Mouse (Mus musculus): ENCODE results near the gene Fgfr2. TPM values are rescaled to one million over a fixed set of nuclear protein-coding genes. Genes with fewer than 3 reads are reported as not detected.

Gene Fgfr2
- polyA plus RNA-seq, 1 experiment: 114 TPM

DNA sequence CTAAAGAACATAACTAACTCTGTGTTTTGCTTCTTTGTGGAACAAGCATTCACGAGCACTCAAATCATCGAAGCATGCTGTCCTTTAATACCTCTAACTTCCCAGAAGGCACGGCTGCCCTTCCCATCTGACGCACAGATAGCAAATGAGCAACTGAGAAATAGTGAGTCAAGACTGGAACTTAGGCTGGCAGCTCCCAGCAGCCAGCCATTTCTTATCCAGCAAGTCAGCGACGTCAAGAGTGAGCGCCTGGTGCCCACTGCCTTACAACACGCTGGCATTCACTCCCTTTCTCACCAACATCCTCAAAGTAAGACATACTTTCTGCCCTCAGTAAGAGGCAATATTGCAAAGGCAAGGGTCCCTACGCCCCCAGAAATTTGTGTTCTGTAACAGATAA is 2883.0 kb downstream of the Fgfr2 start:
- 77% methylated on average over 9 of the region's 9 CpGs for WGBS
- TF ChIP-seq POLR2A (IDR thresholded peaks at IDR 0.05; ENCODE audit: borderline replicate concordance, extremely low read depth, low read depth, low read length): no peak
- no peak for TF ChIP-seq CTCF (IDR thresholded peaks at IDR 0.05; ENCODE audit: insufficient read depth, low read length)
- no peak overlapping the region for H3K4me3 ChIP-seq (replicated peaks; ENCODE audit: extremely low read depth, low read depth, low read length)
- no peak for DNase-seq
- H3K4me1 ChIP-seq (ENCODE audit: control insufficient read depth, insufficient read depth, low read length): peaks cover 4% of the 10 kb centered on the region

- Histone ChIP-seq H3K4me1 (ENCODE audit: control insufficient read depth, insufficient read depth, low read length) (no peaks in the 10 kb centered on the region), H3K4me3 (replicated peaks; ENCODE audit: extremely low read depth, low read depth, low read length) (no peak overlapping the region)
- 64% methylated on average over 5 of the region's 5 CpGs for WGBS
- TF ChIP-seq POLR2A (IDR thresholded peaks at IDR 0.05; ENCODE audit: borderline replicate concordance, extremely low read depth, low read depth, low read length) (no peak), CTCF (IDR thresholded peaks at IDR 0.05; ENCODE audit: insufficient read depth, low read length) (no peak)
- DNase-seq: no peak
These were observed 2885.9 kb downstream of the Fgfr2 start for GRCm38 (mm10) chr7:130237244-130237643.

DNA sequence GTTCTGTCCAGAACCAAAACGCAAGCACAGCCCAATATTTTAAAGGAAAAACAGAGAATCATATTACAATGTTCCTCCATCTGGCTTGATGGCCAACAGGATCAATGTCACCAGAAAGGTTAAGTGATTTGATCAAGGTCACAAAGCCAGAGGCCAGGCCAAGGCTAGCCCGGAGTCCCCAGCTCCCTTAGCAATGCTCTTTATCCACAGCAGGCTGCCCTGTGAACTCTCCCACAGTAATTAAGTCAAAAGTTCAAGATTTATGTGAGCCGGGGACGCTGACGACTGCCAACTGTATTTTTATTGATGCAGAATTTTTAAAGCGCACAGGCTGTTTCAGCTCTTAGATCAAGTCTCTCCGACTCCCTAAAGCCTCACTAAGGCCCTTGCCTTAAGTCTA is 2889.4 kb downstream of the Fgfr2 start:
- no peak for DNase-seq
- 60% methylated on average over 7 of the region's 7 CpGs for WGBS
- TF ChIP-seq CTCF (IDR thresholded peaks at IDR 0.05; ENCODE audit: insufficient read depth, low read length): no peak
- no peak for TF ChIP-seq POLR2A (IDR thresholded peaks at IDR 0.05; ENCODE audit: borderline replicate concordance, extremely low read depth, low read depth, low read length)
- H3K4me1 ChIP-seq (ENCODE audit: control insufficient read depth, insufficient read depth, low read length): no peaks in the 10 kb centered on the region
- no peak overlapping the region for H3K4me3 ChIP-seq (replicated peaks; ENCODE audit: extremely low read depth, low read depth, low read length)

DNA sequence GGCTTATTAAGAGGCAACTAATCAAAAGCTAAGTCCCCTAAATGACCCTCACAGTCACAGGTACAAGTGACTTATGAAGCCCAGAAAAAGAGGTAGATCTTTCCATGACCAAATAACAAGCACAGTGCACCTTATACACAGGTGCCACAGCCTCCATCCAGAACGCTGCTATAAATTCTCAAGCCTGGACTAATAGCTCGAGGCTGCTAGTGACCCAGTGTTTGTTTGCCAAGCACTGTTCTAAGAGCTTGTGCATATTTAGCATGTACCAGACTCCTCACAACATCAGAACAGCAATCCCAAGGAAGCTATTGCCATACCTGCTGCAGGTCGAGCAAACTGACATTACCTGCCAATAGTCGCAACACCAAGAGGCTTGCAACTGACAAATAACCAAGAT is 2893.1 kb downstream of the Fgfr2 start:
- DNase-seq: no peak
- TF ChIP-seq POLR2A (IDR thresholded peaks at IDR 0.05; ENCODE audit: borderline replicate concordance, extremely low read depth, low read depth, low read length) (no peak), CTCF (IDR thresholded peaks at IDR 0.05; ENCODE audit: insufficient read depth, low read length) (no peak)
- Histone ChIP-seq H3K4me3 (replicated peaks; ENCODE audit: extremely low read depth, low read depth, low read length) (no peak overlapping the region), H3K4me1 (ENCODE audit: control insufficient read depth, insufficient read depth, low read length) (no peaks in the 10 kb centered on the region)
- WGBS: 73% methylated on average over 4 of the region's 4 CpGs

GRCm38 (mm10) chr7:130225227-130225626 is 2897.9 kb downstream of the Fgfr2 start:
- no peak for DNase-seq
- no peak for TF ChIP-seq CTCF (IDR thresholded peaks at IDR 0.05; ENCODE audit: insufficient read depth, low read length)
- no peak for TF ChIP-seq POLR2A (IDR thresholded peaks at IDR 0.05; ENCODE audit: borderline replicate concordance, extremely low read depth, low read depth, low read length)
- H3K4me1 ChIP-seq (ENCODE audit: control insufficient read depth, insufficient read depth, low read length): peaks cover 2% of the 10 kb centered on the region
- no peak overlapping the region for H3K4me3 ChIP-seq (replicated peaks; ENCODE audit: extremely low read depth, low read depth, low read length)
- 83% methylated on average over 3 of the region's 3 CpGs for WGBS

- DNase-seq: no peak
- WGBS: 67% methylated on average over 8 of the region's 8 CpGs
- Histone ChIP-seq H3K4me3 (replicated peaks; ENCODE audit: extremely low read depth, low read depth, low read length) (no peak overlapping the region), H3K4me1 (ENCODE audit: control insufficient read depth, insufficient read depth, low read length) (peaks cover 2% of the 10 kb centered on the region)
- TF ChIP-seq POLR2A (IDR thresholded peaks at IDR 0.05; ENCODE audit: borderline replicate concordance, extremely low read depth, low read depth, low read length) (no peak), CTCF (IDR thresholded peaks at IDR 0.05; ENCODE audit: insufficient read depth, low read length) (no peak)
These were observed 2900.4 kb downstream of the Fgfr2 start for GRCm38 (mm10) chr7:130222633-130223354.

GRCm38 (mm10) chr7:130221661-130222387 is 2901.3 kb downstream of the Fgfr2 start:
- WGBS: 69% methylated on average over 17 of the region's 17 CpGs
- no peak for TF ChIP-seq CTCF (IDR thresholded peaks at IDR 0.05; ENCODE audit: insufficient read depth, low read length)
- TF ChIP-seq POLR2A (IDR thresholded peaks at IDR 0.05; ENCODE audit: borderline replicate concordance, extremely low read depth, low read depth, low read length): no peak
- Histone ChIP-seq H3K4me3 (replicated peaks; ENCODE audit: extremely low read depth, low read depth, low read length) (no peak overlapping the region), H3K4me1 (ENCODE audit: control insufficient read depth, insufficient read depth, low read length) (peaks cover 2% of the 10 kb centered on the region)
- no peak for DNase-seq

DNA sequence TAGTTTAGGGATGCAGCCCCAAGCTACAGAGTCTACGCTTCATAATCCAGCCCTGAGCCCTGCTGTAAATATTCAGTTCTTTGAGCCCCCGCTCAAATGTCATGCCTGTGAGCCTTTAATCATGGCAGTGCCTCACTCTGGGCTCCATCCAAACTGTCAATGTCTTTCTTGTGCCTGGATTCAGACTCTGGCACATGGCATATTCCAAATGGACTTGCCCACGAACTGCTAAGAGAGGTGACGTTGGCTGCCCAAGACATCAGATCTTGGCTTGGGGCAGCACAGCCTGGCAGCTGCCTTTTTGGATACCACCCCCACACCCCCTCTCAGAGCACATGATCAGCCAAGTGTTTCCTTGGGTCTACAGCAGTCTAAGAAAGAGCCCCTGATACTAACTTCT is 2902.5 kb downstream of the Fgfr2 start:
- Histone ChIP-seq H3K4me3 (replicated peaks; ENCODE audit: extremely low read depth, low read depth, low read length) (no peak overlapping the region), H3K4me1 (ENCODE audit: control insufficient read depth, insufficient read depth, low read length) (peaks cover 2% of the 10 kb centered on the region)
- TF ChIP-seq POLR2A (IDR thresholded peaks at IDR 0.05; ENCODE audit: borderline replicate concordance, extremely low read depth, low read depth, low read length) (no peak), CTCF (IDR thresholded peaks at IDR 0.05; ENCODE audit: insufficient read depth, low read length) (no peak)
- no peak for DNase-seq
- 76% methylated on average over 4 of the region's 4 CpGs for WGBS

DNA sequence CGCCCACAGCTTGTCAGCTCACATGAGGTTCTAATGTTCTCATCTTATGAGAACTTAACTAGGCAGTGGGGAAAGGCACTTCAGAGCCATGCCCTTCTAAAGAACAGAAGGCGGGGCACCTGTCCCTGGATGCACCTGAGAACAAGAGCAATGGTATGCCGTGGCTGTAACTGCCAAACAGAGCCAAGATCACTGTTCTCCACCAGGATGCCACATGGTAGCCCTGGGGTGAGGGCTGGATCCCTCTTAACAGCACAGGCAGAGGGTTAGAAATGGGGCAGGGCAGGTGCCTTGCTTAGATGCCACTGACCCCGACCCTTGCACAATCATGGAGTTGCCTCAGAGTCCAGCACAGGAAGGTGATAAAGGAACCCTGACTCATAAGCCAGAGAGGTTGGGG is 2903.3 kb downstream of the Fgfr2 start:
- 65% methylated on average over 4 of the region's 4 CpGs for WGBS
- TF ChIP-seq CTCF (IDR thresholded peaks at IDR 0.05; ENCODE audit: insufficient read depth, low read length): no peak
- no peak for TF ChIP-seq POLR2A (IDR thresholded peaks at IDR 0.05; ENCODE audit: borderline replicate concordance, extremely low read depth, low read depth, low read length)
- DNase-seq: peak; percentile 37
- H3K4me1 ChIP-seq (ENCODE audit: control insufficient read depth, insufficient read depth, low read length): peaks cover 2% of the 10 kb centered on the region
- H3K4me3 ChIP-seq (replicated peaks; ENCODE audit: extremely low read depth, low read depth, low read length): no peak overlapping the region

DNA sequence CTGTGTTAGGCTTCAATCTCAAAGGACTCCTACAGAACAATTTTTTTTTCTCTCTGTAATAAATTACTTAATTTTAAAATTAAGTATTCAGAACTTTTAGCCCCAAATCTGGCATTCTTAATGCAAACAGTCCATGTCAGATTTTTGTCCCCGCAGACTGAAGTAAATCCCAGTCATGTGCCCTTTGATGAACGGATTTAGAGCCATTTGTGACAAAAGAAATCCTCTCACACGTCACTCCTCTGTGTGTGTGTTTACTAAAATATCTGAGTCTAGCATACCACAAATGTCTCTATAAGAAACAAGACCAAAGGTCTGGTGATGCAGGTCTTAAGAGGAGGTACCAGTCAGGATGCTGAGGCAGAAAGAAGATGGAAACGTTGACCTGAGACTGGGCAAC is 2906.9 kb downstream of the Fgfr2 start:
- no peaks in the 10 kb centered on the region; the same call in none of the 2 replicates for H3K4me1 ChIP-seq (ENCODE audit: control insufficient read depth, insufficient read depth, low read length)
- no peak for TF ChIP-seq CTCF (IDR thresholded peaks at IDR 0.05; ENCODE audit: insufficient read depth, low read length)
- TF ChIP-seq POLR2A (IDR thresholded peaks at IDR 0.05; ENCODE audit: borderline replicate concordance, extremely low read depth, low read depth, low read length): no peak
- no peak for DNase-seq
- WGBS: 49% methylated on average over 4 of the region's 4 CpGs
- H3K4me3 ChIP-seq (replicated peaks; ENCODE audit: extremely low read depth, low read depth, low read length): no peak overlapping the region
